Mouse (Mus musculus) embryonic facial prominence, embryonic 15.5 days (tissue): ENCODE measurements around the gene Pacsin1. TPM values are rescaled to one million over a fixed set of nuclear protein-coding genes. Genes with fewer than 3 reads are reported as not detected.

Experiments used
- ATAC-seq: fragments of 200-750 bp; cut with Nextera tagmentation; 2 replicates; pipeline ENCODE4 v1.8.0; 2017; ENCODE audit warnings: low read depth, moderate TSS enrichment; ENCODE audit not compliant: insufficient number of reproducible peaks, low FRiP score, low TSS enrichment
- H3K27ac ChIP-seq: fragments of 300-500 bp; sonication (generic); replicated peaks from 2 replicates; pipeline ENCODE4 v1.5.1; 2015; ENCODE audit warnings: mild to moderate bottlenecking, inconsistent platforms
- H3K27me3 ChIP-seq: fragments of 300-500 bp; sonication (generic); 2 replicates; pipeline ENCODE4 v1.6.1; 2015; ENCODE audit warnings: inconsistent platforms
- H3K36me3 ChIP-seq: fragments of 300-500 bp; sonication (generic); 2 replicates; pipeline ENCODE4 v1.6.1; 2015; ENCODE audit warnings: mild to moderate bottlenecking, inconsistent platforms
- H3K4me1 ChIP-seq: fragments of 300-500 bp; sonication (generic); 2 replicates; pipeline ENCODE4 v1.6.1; 2015; ENCODE audit warnings: inconsistent platforms
- H3K4me2 ChIP-seq: fragments of 300-500 bp; sonication (generic); replicated peaks from 2 replicates; pipeline ENCODE4 v1.6.1; 2015; ENCODE audit warnings: mild to moderate bottlenecking, inconsistent platforms
- H3K4me3 ChIP-seq: fragments of 300-500 bp; sonication (generic); replicated peaks from 2 replicates; pipeline ENCODE4 v1.5.1; 2015; ENCODE audit warnings: mild to moderate bottlenecking, inconsistent platforms
- H3K9ac ChIP-seq: fragments of 300-500 bp; sonication (generic); 2 replicates; pipeline ENCODE4 v1.6.1; 2015; ENCODE audit warnings: inconsistent platforms
- H3K9me3 ChIP-seq: fragments of 300-500 bp; sonication (generic); replicated peaks from 2 replicates; pipeline ENCODE4 v1.6.1; 2016; ENCODE audit warnings: inconsistent platforms
- WGBS: fragments of 180-500 bp; shearing (Covaris S2); methylation state at CpG from one replicate; pipeline ENCODE4 v1.1.7; 2015; 5-methylcytosine and 5-hydroxymethylcytosine counted together
- polyA plus RNA-seq: library from polyadenylated mRNA; unstranded; fragments of >200 nt; fragmentation: Nextera tagmentation; extraction: Ambion mirVana; gene quantifications from 2 replicates; pipeline ENCODE4 v1.2.1, GENCODE M21; 2015

Gene Pacsin1
- polyA plus RNA-seq, 1 experiment from 2014 or later = 5.2 TPM

DNA sequence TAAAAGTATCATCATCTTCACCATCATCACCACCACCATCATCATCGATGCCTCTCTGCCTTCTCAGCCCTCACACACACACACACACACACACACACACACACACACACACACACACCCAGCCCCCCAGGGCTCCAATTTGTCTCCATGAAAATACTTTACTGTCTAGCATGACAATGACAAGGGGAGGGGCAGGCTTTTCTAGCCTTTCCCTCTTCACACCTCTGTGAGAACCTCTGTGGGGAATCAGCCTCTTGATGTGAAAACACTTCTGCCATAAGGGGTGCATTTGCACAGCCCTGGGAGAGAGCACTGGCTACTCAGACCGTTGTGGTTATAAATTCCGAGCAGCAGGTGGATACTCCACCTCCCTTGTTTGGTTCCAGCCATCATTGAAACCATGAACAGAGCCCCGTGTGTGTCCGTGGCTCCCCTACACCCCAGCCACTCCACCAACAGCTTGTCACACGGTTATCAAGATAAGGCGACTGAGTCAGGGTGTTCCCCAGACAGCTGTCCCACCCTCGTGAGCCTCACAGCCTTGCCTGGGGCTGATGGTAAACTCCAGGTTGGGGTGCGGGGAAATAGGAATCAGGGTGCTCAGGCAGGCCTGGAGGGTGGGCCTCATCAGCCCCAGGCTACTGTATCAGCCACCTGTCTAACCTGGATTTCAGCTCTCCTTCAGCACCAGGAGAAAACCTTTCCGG is 1.9 kb upstream of the Pacsin1 start:
- Histone ChIP-seq H3K4me3 (no peak overlapping the region), H3K27ac (no peak overlapping the region), H3K9ac (no peak overlapping the region), H3K9me3 (no peaks in the 10 kb centered on the region), H3K4me1 (peaks cover 18% of the 10 kb centered on the region), H3K36me3 (no peaks in the 10 kb centered on the region), H3K27me3 (peaks cover 22% of the 10 kb centered on the region), H3K4me2 (no peak overlapping the region)
- WGBS = 70% methylated on average over 10 of the region's 10 CpGs
- no peak for ATAC-seq

DNA sequence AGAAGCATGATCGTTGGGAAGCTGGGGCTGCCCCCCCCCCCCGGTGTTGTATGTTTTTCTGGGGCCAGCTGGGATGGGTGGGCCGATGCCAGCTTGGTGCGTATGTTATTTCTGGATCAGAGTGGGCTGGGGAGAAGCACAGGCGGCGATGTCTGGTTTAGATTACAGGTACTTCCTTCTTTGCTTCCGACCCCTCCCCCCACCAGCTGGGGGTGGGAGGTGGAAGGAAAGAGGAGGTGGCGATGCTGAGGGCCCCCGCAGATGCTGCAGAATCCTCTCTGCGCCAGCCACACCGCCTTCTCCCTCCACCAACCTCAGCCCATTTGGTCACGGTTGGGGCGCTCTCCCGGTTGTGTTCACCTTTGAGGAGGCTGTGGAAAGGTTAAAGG is 696 bp downstream of the Pacsin1 start:
- Histone ChIP-seq H3K36me3 (no peaks in the 10 kb centered on the region), H3K9me3 (no peaks in the 10 kb centered on the region), H3K4me2 (peak overlapping the region; percentile 96), H3K4me1 (peaks cover 18% of the 10 kb centered on the region), H3K4me3 (peak overlapping the region; percentile 50), H3K27me3 (peaks cover 22% of the 10 kb centered on the region), H3K9ac (no peak overlapping the region), H3K27ac (no peak overlapping the region)
- ATAC-seq = 0 out of 2 replicates have a peak, but pooled peaks have one; percentile 13
- 3% methylated on average over 13 of the region's 14 CpGs for WGBS

DNA sequence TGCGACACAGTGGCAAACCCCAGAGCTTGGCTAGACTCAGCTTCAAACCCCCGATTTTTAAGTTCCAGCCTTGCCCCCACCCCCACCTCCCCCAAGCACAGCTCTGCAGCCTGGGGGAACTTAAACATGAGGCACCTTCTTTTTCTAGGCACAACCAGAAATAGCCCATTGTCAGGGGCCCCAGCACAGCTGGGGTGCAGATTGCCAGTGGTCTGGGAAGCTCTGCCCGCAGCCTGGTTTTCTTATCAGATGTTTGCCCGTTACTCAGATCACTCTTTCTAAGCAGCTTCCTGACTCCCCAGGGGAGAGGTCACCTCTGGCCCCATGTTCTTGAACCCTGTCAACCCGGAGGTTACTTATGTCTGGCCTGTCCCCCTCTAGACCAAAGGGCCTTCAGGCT is 1.1 kb downstream of the Pacsin1 start:
- H3K9me3 ChIP-seq = no peaks in the 10 kb centered on the region
- no peak overlapping the region for H3K9ac ChIP-seq
- H3K36me3 ChIP-seq = no peaks in the 10 kb centered on the region
- H3K27ac ChIP-seq = no peak overlapping the region
- H3K4me2 ChIP-seq = peak overlapping the region; percentile 96
- H3K4me3 ChIP-seq = peak overlapping the region; percentile 50; the same call in 1 of the 2 replicates
- H3K4me1 ChIP-seq = peaks cover 18% of the 10 kb centered on the region
- ATAC-seq = no peak
- WGBS = 14% methylated on average over 5 of the region's 5 CpGs
- peaks cover 22% of the 10 kb centered on the region for H3K27me3 ChIP-seq

DNA sequence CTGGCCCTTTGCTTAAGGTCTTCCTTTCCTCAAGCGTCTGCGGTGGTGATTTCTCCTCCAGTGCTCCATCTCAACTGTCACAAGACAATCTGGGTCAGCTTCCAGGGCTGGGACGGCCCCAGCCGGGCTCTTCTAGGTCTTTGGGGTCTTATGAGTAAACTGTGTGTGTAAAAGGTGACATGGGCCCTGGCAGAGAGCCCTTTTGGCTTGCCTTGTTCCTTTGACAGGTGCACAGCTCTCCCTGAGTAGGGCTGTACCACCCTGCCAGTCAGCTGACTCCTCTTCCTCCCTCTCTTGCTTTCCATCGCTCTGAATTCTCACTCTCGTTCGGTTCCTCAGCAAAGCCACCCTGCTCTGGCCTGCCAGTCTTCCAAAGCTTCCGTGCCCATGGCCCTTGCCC is 1.8 kb downstream of the Pacsin1 start:
- Histone ChIP-seq H3K4me1 (peaks cover 18% of the 10 kb centered on the region), H3K27me3 (peaks cover 22% of the 10 kb centered on the region), H3K9me3 (no peaks in the 10 kb centered on the region), H3K9ac (no peak overlapping the region), H3K27ac (no peak overlapping the region), H3K4me2 (no peak overlapping the region), H3K4me3 (no peak overlapping the region), H3K36me3 (no peaks in the 10 kb centered on the region)
- 69% methylated on average over 8 of the region's 8 CpGs for WGBS
- ATAC-seq = no peak

DNA sequence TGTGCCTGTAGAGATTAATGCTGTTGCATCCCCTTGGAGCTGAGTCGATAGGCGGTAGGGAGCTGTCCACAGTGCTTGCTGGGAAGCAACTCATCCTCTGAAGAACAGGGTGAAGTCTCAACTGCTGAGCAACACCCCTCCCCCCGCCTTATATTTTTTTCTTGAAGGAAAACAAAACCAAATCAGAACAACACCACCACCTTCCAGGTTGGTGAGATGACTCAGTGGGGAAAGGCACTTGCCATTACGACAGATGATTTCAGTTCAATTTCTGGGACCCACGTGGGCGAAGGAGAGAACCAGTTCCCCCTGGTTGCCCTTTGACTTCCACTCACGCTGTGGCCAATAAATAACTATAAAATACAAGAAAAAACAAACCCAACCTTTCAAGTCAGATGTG is 3.5 kb downstream of the Pacsin1 start:
- no peak overlapping the region for H3K4me2 ChIP-seq
- H3K4me1 ChIP-seq = peaks cover 18% of the 10 kb centered on the region
- 68% methylated on average over 7 of the region's 7 CpGs for WGBS
- no peaks in the 10 kb centered on the region for H3K9me3 ChIP-seq
- no peak for ATAC-seq
- H3K27ac ChIP-seq = no peak overlapping the region
- H3K36me3 ChIP-seq = no peaks in the 10 kb centered on the region
- no peak overlapping the region for H3K9ac ChIP-seq
- H3K4me3 ChIP-seq = no peak overlapping the region
- peaks cover 22% of the 10 kb centered on the region for H3K27me3 ChIP-seq

DNA sequence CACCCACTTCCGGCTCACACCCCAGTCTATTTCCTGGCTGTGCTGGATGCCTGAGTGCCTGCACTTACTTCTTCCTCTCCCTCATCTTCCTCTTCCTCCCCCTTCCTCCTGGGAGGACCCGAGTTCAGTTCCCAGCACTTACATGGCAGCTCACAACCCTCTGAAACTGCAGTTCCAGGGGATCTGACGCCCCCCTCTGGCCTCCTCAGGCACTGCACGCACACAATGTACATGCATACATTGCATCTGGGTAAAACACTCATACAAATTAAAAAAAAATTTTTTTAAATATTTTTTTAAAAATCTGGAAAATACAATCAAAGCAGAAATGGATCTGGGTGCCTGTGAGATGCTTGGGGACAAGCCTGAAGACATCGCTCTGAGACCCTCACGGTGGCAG is 16.4 kb downstream of the Pacsin1 start:
- no peaks in the 10 kb centered on the region for H3K4me1 ChIP-seq
- H3K9me3 ChIP-seq = no peaks in the 10 kb centered on the region
- 84% methylated on average over 6 of the region's 6 CpGs for WGBS
- no peak overlapping the region for H3K4me2 ChIP-seq
- H3K9ac ChIP-seq = no peak overlapping the region
- H3K36me3 ChIP-seq = no peaks in the 10 kb centered on the region
- no peaks in the 10 kb centered on the region for H3K27me3 ChIP-seq
- no peak overlapping the region for H3K4me3 ChIP-seq
- H3K27ac ChIP-seq = no peak overlapping the region
- ATAC-seq = no peak

DNA sequence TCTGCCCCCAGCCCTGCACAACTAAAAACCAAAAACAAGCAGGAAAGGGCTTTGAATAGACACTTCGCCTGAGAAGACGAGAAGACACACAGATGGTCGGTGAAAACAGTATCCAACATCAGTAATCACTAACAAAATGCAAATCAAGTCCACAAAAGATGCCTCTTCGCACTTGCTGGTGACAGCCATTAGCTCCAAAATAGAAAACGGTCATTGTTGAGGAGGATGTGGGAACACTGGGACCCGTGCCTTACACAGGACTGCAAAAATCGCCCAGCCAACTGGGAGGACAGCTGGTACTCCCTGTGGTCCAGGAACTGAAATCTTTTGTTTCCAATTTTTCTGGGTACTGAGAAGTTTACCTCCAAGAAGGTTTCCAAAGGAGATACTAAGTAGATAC is 18.6 kb downstream of the Pacsin1 start:
- H3K27ac ChIP-seq = no peak overlapping the region
- no peaks in the 10 kb centered on the region for H3K4me1 ChIP-seq
- no peaks in the 10 kb centered on the region for H3K9me3 ChIP-seq
- H3K4me3 ChIP-seq = no peak overlapping the region
- no peak overlapping the region for H3K9ac ChIP-seq
- no peaks in the 10 kb centered on the region for H3K36me3 ChIP-seq
- H3K27me3 ChIP-seq = no peaks in the 10 kb centered on the region
- 87% methylated on average over 7 of the region's 7 CpGs for WGBS
- H3K4me2 ChIP-seq = no peak overlapping the region
- no peak for ATAC-seq

DNA sequence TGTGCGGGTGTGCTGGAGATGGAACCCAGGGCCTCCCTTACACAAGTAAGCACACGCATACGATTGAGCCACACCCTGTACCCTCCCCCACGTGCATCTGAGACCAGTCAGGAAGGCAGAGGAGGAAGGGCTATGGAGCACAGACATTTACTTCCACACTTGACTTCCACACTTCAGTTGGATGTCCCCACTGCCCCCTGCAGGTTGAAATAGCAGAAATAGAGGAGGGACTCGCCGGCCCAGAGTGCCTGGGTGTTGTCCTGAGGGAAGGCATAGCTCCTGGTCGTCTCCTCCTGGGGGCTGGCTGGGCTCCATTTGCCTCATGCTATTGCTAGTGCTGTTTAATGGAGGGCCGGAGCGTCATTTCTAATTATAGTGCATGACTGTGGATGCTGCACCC is 20.1 kb downstream of the Pacsin1 start:
- 54% methylated on average over 9 of the region's 9 CpGs for WGBS
- Histone ChIP-seq H3K27me3 (no peaks in the 10 kb centered on the region), H3K4me3 (no peak overlapping the region), H3K4me2 (no peak overlapping the region), H3K36me3 (no peaks in the 10 kb centered on the region), H3K27ac (no peak overlapping the region), H3K4me1 (peaks cover 13% of the 10 kb centered on the region), H3K9me3 (no peaks in the 10 kb centered on the region), H3K9ac (no peak overlapping the region)
- no peak for ATAC-seq

DNA sequence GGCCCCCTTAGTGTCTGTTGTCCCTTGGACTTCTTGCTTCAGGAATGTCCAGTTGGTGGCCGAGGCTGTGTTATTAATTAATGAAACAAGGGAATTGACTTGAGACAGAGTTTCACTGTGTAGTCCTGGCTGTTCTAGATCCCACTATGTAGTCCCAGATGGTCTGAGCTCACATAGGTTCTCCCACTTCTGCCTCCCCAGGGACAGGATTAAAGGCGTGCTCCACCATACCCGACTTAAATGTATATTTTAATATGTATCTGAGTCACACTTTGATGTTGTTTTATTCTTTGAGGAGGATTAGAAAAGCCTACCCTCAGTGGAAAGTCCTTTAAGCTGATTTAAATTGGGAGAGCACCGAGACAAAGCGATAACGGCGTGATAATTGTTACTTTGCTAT is 21.0 kb downstream of the Pacsin1 start:
- ATAC-seq = no peak
- Histone ChIP-seq H3K4me3 (no peak overlapping the region), H3K9me3 (no peaks in the 10 kb centered on the region), H3K27me3 (no peaks in the 10 kb centered on the region), H3K9ac (no peak overlapping the region), H3K4me1 (peaks cover 13% of the 10 kb centered on the region), H3K4me2 (no peak overlapping the region), H3K27ac (no peak overlapping the region), H3K36me3 (no peaks in the 10 kb centered on the region)
- WGBS = 60% methylated on average over 7 of the region's 7 CpGs

DNA sequence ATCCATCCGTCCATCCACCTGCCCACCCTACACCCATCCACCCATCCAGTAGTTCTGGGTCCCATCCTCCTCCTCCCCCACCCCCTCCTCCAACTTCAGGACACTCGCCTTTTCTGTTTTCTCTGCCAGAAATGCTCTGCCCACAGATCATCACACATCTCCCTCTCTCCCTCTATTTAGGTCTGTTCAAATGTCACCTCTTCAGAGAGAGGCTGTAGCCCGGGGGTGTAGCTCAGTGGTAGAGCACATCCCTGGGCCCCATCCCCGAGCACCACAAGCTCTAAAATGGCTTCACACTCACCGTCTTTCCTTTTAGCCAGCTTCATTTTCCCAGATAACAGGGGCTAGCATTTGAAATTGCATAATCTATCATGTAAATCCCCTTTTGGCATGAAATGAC is 22.4 kb downstream of the Pacsin1 start:
- no peak overlapping the region for H3K4me2 ChIP-seq
- no peaks in the 10 kb centered on the region for H3K36me3 ChIP-seq
- H3K9me3 ChIP-seq = no peaks in the 10 kb centered on the region
- H3K9ac ChIP-seq = no peak overlapping the region
- ATAC-seq = no peak
- 81% methylated on average over 5 of the region's 5 CpGs for WGBS
- no peak overlapping the region for H3K27ac ChIP-seq
- H3K4me1 ChIP-seq = peaks cover 13% of the 10 kb centered on the region
- no peak overlapping the region for H3K4me3 ChIP-seq
- no peaks in the 10 kb centered on the region for H3K27me3 ChIP-seq

DNA sequence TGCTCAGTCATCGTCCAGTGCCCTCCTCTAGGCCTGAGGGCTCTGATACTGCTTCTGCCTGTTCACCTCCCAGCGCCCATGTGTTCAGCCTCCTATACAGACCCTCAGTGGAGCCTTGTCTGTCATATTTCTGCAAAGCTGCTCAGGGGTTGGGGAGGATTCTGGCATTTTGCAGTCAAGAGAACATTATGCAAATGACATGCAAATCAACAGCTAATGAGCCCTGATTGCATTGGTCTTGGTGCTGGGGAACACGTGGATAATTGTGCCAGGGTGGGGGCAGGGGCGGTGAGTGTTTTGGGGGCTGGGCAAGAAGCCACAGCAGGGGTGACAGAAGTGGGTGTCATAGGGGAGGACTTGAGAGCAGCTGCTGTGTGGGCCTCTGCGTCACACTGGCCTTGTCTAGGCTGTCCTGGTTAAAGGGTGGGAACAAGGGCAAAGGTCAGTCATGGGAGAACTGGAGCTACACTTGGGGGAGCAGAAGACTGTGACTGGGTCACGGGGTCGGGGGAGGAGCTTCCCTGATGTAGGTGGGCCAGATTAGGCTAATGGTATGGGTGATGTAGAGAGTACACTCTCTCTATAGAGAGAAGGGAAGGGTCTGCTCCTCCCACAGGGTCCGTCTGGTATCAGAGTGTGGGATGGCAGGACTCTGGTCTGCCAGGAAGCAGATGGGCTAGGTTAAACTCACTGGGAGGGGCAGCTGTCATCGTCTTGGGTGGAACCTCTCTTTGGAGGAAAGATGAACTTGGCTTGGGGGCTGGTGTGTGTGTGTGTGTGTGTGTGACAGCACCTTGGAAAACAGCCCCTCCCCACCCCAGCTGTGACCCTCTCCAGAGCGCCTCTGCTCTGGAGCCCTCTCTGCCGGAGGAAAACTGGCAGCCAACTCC is 23.9 kb downstream of the Pacsin1 start:
- no peak overlapping the region for H3K9ac ChIP-seq
- no peak overlapping the region for H3K27ac ChIP-seq
- 41% methylated on average over 11 of the region's 11 CpGs for whole genome bisulfite sequencing
- no peaks in the 10 kb centered on the region for H3K9me3 ChIP-seq
- no peaks in the 10 kb centered on the region for H3K27me3 ChIP-seq
- H3K4me1 ChIP-seq = peaks cover 13% of the 10 kb centered on the region
- no peak overlapping the region for H3K4me3 ChIP-seq
- no peak for ATAC-seq
- no peak overlapping the region for H3K4me2 ChIP-seq
- no peaks in the 10 kb centered on the region for H3K36me3 ChIP-seq
